Mouse (Mus musculus) liver, postnatal 0 days (tissue): Measurements from ENCODE around the gene Ppil4.

Experiments
- CTCF ChIP-seq: sonication (generic); IDR thresholded peaks from 2 replicates; pipeline ENCODE4 v1.5.1; 2016; ENCODE audit warnings: antibody characterized with exemption, low read depth
- EP300 ChIP-seq: IDR thresholded peaks from 2 replicates; pipeline ENCODE4 v1.6.1; 2016; ENCODE audit warnings: antibody characterized with exemption, low read depth, mild to moderate bottlenecking

- TF ChIP-seq EP300 (no peak), CTCF (no peak)
Observed at GRCm38 (mm10) chr10:7772346-7772745, 20.3 kb upstream of the Ppil4 start.
